Mouse (Mus musculus) adrenal gland, postnatal 36 days (tissue): ENCODE results near the gene Zfp872. TPM values are rescaled to one million over a fixed set of nuclear protein-coding genes. Genes with fewer than 3 reads are reported as not detected.
"Not testable (repeated sequence)": the region's sequence is repeated elsewhere in the genome, so short reads cannot be mapped to it uniquely, and the experiment has no call there.

Experiments used
- DNase-seq, 2 experiments: peaks; one replicate each; pipeline ENCODE4 v3.0.0; 2021; ENCODE audit warnings: mixed read lengths in 1 of 2
- long read RNA-seq, 2 experiments: library from polyadenylated mRNA; stranded (forward); transcript quantifications; one replicate each; pipeline ENCODE4 v2.0.0; 2021; ENCODE audit warnings: borderline sequencing depth in 2 of 2
- total RNA-seq, 2 experiments: library from RNA; stranded (reverse); gene quantifications; 2 replicates each; pipeline ENCODE4 v1.2.3; 2021

Zfp872 gene
- total RNA-seq, result 1 to 10 TPM; 2.7 to 4.3 TPM
- long read RNA-seq, experiment 1, partial matches to known transcripts, result 0 of 1 reads
- long read RNA-seq, experiment 1, other reads (novel, unspliced or antisense), result 1 of 1 reads
- long read RNA-seq, experiment 2, result 0 reads

- DNase-seq, result peak; percentile 83 to 86
Observed at GRCm38 (mm10) chr9:22188025-22188611, at the start of gene Zfp872. Gene Zfp872 (plus strand): TSS chr9:22188090.

- peak in 1 of 2 experiments; percentile 55 for DNase-seq
Observed at GRCm38 (mm10) chr9:22138480-22138879, 49.4 kb upstream of the Zfp872 start.

DNA sequence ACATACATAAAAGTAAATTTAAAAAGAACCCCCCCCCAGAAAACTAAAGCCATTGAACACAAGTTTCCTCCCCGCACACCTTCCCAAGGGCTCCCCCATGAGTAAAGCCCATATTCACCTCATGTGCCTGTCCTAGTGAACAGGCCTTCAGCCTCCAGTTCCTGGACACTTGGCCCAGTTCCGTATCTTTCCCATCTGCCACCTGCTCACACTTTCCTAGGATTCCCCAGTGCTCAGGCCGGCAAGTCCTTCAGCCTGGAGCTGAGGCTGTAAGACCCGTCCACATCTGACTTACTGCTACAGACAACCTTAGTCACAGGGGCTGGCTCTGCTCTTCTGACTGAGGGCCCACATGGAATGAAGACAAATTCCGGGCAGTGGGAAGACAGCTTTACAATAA lies 48.1 kb upstream of the Zfp872 start:
- DNase-seq, result no peak

- peak; percentile 91 to 93 for DNase-seq
Observed at GRCm38 (mm10) chr9:22143108-22144037, 44.5 kb upstream of the Zfp872 start.

GRCm38 (mm10) chr9:22144304-22144965 lies 43.5 kb upstream of the Zfp872 start:
- no peak for DNase-seq

GRCm38 (mm10) chr9:22149426-22150248 lies 38.3 kb upstream of the Zfp872 start:
- no peak for DNase-seq

DNA sequence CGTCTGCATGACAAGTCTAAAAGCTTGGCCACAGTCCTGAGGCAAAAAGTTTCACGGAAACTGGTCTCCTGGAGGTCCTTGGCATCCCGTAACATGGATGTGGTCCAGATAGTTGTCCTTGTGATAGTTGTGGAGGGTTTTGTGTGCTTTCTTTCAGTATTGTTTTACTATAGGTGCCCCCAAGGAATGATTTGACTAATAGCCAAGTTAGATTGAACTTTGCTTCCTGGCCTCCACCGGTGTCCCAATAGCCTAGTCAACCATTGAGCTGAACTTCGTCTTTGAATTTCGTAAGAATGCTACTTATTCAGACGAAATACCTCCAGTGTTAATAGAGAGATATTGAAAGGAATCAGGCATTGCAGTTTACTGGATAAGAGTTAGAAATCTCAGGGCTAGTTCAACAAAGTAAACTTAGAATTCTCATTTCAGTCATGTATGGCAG lies 37.6 kb upstream of the Zfp872 start:
- DNase-seq, result not testable (repeated sequence)

- DNase-seq, result no peak
Observed at GRCm38 (mm10) chr9:22150946-22151345, 36.9 kb upstream of the Zfp872 start.

- DNase-seq, result no peak
Observed at GRCm38 (mm10) chr9:22153810-22154209, 34.1 kb upstream of the Zfp872 start.

- DNase-seq, result peak; percentile 68 to 74
Observed at GRCm38 (mm10) chr9:22155614-22156013, 32.3 kb upstream of the Zfp872 start.

DNA sequence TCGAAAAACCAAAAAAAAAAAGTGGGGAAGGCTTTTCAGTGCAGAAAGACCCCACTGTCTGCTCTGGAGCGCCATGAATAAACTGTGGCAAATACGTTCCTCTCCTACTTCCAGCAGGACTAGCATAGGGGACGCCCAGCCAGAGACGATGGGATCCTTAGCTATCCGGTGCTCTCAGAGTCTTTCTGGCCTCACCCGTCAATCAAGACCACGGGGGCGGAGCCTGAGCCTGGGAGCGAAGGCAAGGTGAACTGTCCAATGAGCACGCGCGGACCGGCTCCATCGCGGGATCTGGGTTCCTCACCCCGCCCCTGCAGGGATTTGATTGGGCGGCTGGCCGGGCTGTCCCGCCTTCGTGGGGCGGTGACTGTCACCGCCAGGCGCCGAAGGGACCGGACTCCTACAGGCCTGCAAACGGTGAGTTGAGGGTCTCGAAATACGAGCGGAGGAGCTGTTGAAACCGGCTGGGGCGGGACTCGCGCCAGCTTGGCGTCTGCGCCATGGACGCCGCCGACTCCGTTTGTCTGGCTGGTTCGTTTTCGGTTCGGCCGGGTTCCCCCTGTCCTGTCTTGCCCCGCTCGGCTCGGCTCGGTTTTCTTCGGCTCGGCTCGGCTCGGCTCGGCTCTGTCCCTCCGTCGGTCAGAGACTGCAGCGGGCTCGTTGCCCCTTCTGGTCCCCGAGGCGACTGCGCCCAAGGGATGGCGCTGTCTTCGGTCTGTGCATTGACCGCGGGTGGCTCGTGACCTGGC lies 31.2 kb upstream of the Zfp872 start, which contains the start of gene Pigyl:
Gene Pigyl, plus strand, starts transcription at position 350 of the 749 bp plus-strand sequence.
- peak; percentile 100 for DNase-seq

- no peak for DNase-seq
Observed at GRCm38 (mm10) chr9:22157516-22158265, 30.2 kb upstream of the Zfp872 start.

GRCm38 (mm10) chr9:22161299-22161698 lies 26.6 kb upstream of the Zfp872 start:
- no peak for DNase-seq

DNA sequence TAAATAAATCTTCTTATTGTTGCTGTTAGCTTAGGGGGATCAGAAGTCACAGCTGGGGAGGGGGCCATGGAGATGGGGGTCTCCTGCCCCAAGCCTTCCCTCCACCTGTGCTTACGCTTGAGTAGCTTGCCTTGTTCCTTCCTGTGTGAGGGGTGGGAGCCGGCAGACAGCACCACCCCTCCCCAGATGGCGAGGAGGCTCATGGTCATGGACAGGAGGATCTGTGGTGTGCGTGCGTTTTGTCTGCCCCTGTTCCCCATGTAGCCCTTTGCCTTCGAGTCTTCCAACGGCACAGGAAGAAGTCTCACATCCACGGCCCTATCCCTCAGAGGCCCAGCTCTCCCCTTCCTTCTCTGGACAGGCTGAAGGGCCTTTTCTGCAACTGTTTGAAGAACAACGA lies 25.6 kb upstream of the Zfp872 start:
- no peak for DNase-seq

- DNase-seq, result no peak
Observed at GRCm38 (mm10) chr9:22162912-22163311, 25.0 kb upstream of the Zfp872 start.

GRCm38 (mm10) chr9:22164711-22165668 lies 22.9 kb upstream of the Zfp872 start:
- peak; percentile 64 to 75 for DNase-seq

DNA sequence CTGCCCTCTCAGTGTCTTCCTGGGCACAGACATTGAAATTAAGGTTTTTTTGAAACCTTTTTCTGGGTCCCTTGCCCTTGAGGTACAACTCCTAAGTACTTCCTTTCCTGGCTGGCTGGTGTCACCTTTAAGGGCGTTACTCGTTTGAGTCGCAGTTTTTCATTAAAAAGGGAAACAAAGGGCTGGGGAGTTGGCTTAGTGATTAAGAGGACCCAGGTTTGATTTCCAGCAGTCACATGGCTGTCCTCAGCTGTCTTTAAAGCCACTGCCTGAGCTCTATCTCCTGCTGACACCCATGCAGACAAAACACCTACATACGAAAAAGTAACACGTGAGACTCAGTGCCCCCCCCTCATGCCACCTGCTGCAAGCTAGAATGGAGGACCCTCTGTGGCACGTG lies 21.9 kb upstream of the Zfp872 start:
- DNase-seq, result no peak

- DNase-seq, result no peak
Observed at GRCm38 (mm10) chr9:22166686-22167085, 21.2 kb upstream of the Zfp872 start.

DNA sequence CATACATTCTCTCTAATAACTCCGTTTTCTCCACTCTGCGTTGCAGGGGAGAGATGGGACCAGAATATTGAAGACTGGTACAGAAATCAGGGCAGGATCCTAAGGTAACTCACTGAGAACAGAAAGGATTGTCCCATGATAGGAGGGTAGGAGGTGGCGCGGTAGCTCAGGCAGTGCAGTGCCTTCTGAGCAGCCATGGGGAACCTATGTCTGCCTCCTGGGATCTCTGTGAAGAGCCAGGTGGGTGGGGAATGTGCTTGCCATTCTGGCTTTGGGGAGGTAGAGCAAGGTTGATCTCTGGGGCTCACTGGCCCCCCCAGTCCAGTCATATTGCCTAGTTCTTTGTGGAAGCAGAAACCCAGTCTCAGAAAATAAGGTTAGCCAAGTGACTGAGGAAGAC lies 20.1 kb upstream of the Zfp872 start:
- DNase-seq, result no peak
